Mouse (Mus musculus) adrenal gland, postnatal 10 days (tissue): ENCODE measurements around the gene Ttyh3. TPM values are rescaled to one million over a fixed set of nuclear protein-coding genes. Genes with fewer than 3 reads are reported as not detected.

ENCODE experiments used
- DNase-seq: peaks from one replicate; pipeline ENCODE4 v3.0.0; 2021; ENCODE audit warnings: mixed read lengths
- total RNA-seq, 2 experiments: library from RNA; stranded (reverse); gene quantifications; 2 replicates each; pipeline ENCODE4 v1.2.3; 2021

Ttyh3 gene
- total RNA-seq, 2 experiments from 2014 or later = 79.8 to 108 TPM

DNA sequence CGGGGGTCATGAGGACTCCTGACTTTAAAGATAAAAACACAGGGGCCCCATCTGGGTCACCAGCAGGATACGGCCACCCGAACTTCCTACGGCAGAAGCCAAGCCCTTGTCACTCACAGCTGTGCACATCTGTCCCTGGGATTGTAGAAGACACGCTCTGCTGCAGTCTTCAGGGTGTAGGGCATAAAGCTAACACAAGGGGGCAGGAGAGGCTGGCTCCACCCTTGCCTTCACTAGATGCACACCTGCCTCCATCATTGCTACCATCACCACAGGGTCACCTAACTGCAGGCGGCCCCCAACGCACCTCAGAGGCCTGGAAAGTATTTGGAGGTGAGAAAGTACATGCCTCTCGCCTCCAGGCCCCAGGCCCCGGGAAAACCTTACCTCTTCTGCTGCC, 19.8 kb downstream of the Ttyh3 start:
- peak; percentile 46 for DNase-seq

DNA sequence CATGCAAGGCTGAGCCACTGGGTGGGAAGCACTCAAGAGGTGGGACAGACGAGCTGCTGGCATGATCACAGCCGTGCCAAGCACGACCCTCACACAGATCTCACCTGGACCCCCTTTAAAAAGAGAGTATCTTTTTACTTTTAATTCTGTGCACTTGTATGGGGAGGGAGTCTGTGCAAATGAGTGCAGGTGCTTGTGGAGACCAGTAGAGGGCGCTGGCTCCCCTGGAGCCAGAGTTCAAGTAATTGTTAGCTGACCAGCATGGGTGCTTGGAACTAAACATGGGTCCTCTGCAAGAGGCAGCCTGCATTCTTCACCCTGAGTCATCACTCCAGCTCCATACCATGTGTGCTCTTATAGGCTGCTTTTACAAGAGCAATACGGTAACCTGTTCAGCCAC, 21.3 kb downstream of the Ttyh3 start:
- no peak for DNase-seq

DNA sequence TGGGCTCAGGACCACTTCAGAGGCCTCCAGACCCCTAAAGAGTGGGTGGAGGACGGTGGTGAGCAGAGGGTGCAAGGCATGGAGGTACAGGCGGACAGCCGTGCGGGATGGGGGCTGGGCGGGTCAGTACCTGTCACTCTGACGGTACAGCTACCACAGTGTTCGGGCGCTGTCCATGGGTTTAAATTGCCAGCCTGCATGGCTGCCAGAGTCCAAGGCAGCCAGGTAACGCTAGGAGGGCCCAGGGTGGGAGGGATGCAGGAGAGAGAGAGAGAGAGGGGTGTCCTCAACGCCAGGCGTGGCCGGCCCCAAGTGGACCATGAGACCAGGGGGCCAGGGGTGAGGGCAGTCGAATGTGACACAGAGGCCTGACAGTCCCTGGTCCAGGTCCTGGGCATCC, 23.9 kb downstream of the Ttyh3 start:
- no peak for DNase-seq

DNA sequence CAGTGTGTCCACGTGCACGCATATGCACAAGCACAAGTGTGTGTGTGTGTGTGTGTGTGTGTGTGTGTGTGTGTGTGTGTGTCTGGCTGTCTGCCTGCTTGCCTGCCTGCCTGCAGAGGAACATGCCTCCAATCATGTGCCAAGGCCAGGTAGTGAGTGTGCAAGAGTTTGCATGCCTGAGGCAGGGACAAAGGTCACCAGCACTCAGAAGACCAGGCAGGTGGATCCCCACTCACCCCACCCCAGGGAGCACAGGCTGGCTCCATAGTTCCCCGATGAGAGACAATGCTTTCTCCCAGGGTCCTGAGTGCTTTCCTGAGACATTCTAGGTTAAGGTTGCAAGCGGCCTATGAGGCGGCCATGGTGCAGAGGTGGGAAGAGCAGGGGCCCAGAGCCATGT, 24.6 kb downstream of the Ttyh3 start:
- DNase-seq = no peak

DNA sequence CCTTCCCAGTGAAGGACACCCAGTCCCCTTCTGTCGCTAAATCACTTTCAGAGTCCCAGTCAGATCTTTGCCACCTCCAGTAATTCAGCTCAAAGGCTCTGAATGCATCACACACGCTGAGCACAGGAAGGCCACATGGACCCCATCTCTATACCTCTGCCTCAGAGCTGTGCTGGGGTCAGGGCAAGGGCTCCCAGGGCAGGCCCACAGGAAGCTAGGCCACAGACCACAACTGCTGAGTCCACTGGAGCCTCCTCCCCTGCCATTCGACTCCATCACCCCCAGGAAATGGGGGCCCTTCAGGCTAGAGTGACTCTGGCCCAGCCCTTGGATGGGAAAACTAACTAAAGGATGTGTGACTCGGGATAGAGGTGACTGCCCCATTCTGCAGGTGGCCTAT, 25.0 kb downstream of the Ttyh3 start:
- no peak for DNase-seq

DNA sequence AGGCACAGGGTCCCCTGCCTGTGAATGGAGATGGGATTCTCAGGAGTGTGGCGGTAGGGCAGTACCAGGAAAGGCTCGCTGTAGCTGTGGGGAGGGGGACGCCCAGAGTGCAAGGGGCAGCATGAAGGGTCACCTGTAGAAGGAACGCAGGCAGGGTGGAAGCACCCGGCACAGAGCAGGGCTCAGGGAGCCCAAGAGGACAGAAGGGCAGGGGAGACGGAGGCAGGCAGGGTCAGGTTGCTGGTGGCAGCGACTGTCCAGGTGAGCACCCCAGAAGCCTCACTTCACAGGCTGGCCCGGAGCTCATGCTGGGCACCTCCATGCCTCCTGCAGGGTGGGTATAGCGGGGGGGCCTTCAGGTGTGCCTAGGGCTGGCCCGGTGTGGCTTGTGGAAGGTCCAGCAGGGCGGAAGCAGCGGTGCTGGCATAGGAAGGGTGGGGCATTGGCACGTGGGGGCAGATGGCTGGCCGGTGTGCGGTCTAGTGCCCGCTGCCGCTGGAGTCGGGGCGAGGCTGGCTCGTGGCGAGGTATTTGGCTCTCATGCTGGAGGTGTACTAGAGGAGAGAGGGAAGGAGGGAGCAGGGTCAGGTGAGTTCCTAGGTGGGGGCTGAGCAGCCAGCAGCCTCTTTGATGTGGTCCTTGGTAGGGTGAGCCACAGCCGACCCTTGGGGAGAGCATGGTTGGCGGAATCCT, 25.7 kb downstream of the Ttyh3 start:
- DNase-seq = no peak

DNA sequence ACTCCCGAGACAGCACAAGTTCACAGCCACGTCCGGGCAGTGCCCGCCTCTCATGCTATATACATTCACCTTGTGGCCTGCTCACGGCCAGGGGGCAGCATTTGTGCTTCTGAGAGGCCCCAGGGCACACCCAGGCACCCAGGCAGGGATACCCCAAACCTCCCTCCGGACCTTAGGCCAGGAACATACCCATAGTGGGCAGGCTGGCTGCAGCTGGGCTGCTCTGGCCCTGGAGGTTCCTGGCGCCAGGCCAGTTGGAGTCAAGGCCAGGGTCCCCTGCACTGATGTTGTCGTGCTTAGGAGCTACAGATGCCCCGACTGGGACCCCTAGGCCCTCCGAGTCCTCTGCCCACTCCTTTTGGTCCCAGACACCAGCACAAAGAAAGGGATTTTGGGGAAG, 27.3 kb downstream of the Ttyh3 start:
- DNase-seq = peak; percentile 69

DNA sequence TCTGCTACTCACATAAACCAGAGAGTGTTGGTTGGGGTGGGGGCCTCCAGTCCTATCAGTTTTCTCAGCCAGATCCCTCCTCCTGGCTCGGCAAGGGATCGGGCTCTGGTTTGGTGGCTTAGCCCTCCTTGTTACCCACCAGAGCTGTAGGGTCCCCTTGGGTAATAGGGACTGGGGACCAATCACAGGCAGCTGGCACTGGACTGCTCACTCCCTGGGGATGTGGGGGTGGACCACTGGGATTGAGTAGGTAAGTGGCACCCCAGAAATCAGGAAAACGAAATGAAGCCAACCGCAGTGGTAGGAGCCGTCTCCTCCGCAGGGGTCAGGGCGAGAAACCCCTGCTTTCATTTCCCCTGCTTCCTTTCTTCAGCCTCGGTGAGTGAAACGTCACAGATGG, 27.7 kb downstream of the Ttyh3 start:
- DNase-seq = no peak

DNA sequence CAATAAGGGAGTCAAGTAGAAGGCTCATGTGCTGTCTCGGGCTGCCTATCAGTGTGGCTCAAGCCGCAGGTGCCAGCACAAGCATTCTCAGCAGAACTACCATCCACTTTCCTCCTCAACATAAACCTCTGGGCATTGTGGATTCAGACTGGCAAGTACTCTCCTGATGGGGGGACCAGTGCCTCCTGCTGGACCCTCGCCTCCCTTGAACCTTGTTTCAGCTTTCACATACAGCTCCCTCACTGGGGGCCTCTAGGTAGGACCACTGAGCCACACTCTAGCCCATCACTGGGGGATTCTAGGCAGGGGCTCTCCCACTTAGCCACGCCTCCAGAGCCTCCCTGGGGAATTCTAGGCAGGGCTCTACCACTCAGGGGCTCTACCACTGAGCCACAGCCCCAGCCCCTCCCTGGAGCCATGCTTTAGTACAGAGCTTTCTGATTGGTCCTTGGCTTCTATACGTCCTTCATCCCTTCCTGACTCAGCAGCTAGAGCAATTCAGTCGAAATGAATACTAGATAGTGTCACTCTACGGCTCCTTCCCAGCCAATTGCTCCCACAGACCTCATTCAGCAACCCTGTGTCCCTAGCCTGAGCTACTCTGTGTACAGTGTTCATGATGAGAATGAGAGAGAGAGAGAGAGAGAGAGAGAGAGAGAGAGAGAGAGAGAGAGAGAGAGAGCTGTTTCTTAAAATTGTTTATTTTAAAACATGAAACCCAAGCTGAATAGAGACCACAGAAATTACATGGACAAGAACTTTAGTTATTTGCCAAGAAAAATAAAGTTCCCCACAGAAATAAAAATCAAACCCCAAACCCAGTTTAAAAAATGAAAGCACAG, 28.7 kb downstream of the Ttyh3 start:
- DNase-seq = no peak

DNA sequence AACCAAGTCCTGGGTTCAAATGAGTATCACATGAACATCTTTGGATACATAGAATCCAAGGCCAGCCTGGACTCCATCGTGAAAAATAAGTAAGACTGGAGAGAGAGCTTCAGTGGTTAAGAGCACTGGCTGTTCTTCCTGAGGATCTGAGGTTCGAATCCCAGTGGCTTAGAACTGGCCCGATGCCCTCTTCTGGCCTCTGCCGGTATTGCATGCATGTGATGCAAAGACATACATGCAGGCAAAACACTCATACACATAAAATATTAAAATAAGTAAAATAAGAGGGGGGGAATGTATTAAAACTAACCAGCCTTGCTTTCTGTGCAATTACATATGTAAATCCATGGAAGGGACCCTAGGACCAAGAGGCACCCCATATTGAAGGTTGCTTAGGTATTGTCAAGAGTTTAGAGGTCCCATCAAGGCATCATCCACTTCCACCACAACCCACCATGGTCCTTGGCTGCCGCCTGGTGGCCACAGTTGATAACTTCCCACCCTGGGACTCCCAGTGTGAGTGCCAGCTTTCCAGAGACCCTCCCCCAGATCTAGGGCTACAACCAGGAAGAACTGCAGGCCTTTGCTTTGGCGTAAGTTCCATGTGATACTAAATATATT, 29.6 kb downstream of the Ttyh3 start:
- DNase-seq = peak; percentile 85

DNA sequence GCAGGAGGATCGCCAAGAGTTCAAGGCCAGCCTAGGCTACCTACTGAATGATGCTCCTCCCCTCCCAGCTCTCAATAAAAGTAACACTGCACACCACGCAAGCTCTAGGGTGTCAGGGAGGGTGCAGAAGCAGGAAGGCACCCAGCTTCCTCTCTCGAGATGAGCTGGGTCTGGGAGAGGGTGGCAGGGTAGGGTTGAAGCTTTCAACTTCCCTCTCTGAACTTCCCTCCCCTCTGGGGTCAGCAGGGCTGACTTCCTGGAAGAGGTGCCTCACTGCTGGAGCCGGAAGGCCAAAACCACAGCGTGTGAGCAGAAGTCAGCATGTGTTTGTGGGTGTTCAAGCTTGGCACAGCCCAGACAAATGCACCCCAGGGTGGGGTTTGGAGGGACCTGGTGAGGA, 31.1 kb downstream of the Ttyh3 start:
- DNase-seq = peak; percentile 37

DNA sequence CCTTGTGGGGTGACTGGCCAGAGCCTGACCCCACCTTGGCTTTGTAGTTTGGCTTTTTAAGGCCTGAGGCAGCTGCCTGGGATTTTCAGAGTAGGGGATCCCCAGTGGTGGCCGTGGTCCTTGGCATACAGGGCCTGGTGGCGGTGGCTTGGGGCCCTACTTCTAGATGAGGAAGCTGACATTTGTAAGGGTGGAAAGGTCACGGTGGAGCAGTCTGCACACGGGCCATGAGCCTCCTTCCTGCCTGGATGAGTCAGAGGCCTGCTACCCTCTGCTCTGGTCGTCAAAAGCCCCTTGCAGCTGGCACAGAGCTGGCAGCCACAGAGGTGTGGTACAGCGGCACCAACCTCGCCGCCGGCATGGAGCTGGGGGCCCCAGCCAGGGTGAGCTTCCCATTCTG, 32.1 kb downstream of the Ttyh3 start:
- peak; percentile 37 for DNase-seq

DNA sequence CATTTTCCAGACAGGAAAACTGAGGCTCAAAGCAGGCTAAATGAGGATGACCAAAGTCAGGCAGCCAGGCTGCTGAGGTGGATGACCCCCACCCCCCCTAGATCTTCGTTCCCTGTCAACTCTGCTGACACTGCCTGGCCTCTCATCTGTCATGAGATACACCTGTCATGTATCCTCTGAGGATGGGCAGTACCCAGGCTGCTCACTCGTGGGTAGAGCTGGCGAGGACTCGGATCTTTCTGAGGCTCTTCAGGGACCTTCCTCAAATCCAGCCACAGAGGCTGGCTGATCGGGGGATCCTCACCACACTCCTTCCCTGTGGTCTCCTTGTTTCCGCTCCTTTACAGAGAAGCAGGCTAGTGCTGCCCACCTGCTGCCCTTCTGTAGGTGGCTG, 32.7 kb downstream of the Ttyh3 start:
- DNase-seq = no peak

DNA sequence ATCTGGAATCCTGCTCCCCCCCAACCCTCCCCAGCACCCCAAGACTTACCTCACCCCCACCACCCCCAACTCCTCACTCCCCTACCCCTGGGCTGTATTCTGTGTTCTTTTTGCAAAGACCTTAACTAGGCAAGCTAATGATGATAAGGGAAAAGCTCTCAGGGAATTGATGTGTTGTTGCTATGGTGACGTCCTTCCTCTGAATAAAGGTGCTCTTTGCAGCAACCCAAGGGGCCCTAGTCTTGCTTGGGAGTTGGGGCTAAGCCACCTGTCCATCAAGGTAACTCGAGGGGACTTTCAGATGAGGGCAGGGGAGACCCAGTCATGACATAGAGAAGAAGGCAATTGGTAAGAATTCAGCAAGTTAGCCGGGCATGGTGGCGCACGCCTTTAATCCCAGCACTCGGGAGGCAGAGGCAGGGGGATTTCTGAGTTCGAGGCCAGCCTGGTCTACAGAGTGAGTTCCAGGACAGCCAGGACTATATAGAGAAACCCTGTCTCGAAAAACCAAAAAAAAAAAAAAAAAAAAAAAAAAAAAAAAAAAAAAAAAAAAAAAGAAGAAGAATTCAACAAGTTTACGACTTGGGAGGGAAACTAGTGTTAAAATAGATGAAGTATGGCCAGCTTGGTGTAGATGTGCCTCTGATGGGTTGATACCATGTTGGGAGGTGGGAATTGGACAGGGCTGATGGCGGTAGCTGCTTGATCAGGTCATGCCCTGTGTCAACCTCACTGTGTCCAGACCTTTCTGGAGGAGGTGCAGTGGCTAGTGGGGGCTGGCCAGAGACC, 33.3 kb downstream of the Ttyh3 start:
- no peak for DNase-seq

DNA sequence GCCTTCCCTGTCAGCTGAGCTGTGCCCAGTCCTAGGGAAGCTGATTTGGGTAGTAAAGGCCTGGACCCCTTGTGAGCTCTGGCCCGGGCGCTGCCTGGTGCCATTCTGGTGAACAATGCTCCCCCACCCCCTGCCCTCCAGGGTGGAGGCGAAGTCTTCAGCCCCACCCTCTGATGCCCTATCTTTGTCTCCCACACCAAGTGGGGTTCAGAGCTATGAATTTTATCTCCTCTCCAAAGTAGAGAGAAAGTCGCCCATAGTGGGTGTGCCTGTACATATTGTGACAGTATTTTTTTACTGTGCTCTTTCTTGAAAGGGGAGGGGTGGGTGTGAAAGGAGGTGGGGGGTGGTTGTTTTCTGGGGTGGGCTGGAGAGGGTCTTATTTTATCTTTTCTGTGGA, 34.0 kb downstream of the Ttyh3 start:
- no peak for DNase-seq

DNA sequence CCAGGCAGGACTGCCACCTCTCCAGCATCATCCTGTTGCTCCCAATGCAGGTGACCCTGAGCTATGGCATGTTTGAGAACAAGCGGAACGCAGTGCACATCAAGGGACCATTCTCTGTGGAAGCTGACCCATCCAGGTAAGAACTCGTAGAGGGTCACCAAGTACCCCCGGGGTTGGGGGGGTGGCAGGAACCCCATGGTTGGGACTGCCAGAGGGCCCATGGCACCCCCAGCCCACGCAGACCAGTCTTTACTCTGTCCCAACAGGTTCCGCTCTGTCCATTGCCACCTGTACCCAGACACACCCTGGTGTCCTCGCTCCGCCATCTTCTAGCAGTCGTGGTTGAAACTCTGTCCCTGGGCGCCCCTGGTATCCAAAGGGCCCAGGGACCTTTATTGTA, 34.7 kb downstream of the Ttyh3 start:
- DNase-seq = no peak

DNA sequence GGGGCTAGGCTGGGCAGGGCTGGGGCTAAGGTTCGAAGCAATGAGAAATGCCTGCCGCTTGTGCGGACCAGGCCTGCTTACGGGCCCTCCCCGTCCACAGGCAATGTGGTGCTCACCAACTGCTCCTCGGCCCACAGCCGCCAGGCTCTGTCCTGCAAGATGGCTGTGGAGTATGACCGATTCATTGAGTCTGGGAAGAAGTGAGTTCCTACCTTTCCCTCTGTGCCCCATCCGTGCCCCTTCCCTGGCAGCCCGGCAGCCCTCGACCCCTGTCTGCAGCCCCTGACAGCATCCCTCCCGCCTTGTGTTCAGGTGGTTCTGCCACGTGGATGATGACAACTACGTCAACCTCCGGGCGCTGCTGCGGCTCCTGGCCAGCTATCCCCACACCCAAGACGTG, 36.6 kb downstream of the Ttyh3 start:
- no peak for DNase-seq

DNA sequence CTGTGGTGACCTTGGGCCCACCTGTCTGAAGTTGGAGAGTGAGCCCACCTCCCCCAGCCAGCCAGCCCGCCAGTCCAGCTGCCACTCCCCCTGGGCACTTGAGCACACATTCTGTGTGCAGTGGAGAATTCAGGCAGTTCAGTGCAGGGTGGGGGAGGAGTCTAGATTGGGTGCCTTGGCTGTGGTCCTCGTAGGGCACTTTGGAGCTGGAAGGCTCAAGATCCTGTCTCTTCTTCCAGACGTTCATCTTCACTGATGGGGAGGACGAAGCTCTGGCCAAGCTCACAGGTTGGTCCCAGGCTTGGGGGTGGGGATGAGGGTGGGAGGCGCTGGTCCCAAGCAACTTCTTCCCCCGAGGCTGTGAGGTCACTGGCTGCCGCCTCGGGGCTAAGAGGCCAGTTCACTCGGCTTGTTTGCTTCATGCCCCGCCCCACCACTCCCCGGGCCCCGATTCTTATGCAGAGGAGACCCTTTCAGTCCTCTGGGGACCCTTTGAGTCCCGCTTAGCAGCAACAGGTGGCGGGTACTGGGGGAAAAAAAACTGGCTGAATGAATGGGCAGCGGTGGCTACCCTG, 37.1 kb downstream of the Ttyh3 start:
- no peak for DNase-seq

DNA sequence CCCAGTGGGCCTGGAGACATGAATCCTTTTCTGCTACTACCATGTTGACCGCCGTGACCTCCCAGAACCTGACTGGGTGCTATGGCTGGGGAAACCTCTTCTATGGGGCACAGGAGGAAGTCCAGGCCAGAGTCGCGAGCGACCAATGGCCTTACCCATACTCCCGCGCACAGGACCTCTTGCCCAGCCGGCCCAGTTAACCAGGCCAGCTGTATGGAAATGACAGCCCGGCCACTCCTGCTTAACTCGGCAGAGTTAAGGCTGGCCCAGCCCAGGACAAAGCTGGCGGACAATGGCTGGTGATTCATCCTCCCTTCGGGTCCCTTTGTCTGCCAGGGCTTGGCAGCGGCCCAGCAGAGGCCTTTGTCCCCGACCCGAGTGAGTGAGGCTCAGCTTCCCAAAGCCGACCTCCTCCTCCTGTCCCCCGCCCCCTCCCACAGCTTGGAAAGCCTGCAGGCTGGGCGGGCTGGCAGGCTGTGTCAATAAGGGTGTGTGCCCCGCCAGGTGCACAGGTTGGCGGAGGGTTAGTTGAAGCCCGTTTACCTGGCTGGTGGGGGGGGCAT, 37.7 kb downstream of the Ttyh3 start:
- peak; percentile 90 for DNase-seq

DNA sequence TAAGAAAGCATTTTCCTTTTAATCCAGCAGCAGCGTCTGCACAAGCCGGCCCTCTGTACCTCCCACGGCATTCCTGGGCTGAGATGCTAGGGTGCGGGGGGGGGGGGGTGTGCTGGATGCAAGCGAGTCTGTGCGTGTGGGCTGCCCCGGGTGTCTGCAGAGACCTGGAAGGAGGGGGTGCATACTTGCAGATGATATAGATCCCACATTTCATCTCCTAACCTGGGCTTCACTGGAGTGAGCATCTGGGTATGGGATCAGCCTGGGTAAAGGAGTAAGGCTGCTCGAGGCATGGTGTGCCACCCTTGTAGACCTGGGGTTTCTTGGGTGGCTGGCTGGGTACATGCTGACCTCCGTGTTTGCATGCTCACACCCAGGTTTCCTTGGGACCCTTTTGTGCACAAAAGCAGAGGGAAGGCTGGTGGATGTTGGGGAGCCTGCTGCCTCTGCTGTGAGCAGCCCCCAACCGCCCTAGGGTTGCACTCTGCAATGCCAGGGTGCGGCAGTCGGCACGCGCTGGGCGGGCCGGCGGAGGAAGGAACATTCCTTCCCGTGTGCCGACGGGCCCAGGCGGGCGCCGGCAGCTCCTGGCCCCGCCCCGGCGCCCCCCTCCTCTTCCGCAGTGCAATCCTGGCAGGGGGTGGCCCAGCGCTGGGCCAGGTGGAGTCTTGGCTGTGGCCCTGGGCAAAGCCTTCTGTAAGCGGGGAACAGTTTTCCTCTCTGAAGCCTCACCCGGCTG, 38.4 kb downstream of the Ttyh3 start:
- DNase-seq = peak; percentile 55
